Mouse (Mus musculus): ENCODE data around the gene Naga.

DNA sequence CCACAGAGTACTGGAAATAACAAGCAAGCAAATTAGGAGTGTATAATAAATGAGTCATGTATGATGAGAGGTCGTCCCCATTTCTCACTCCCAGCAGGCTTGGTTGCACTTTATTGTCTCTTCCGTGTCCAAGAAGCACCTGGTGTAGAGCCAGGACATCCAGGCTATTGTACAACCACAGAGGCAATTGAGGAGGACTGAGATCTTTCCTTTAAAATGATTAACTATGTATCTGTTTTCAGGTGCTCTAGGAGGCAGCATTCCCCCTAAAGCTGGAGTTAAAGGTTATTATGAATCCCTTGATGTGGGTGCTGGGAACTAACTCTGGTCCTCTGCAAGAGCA is 10.2 kb upstream of the Naga start:
- TF ChIP-seq CTCF (IDR thresholded peaks at IDR 0.05; ENCODE audit: borderline replicate concordance, control insufficient read depth, extremely low read depth, insufficient read depth, low read length, poor library complexity) (no peak), POLR2A (IDR thresholded peaks at IDR 0.05; ENCODE audit: control insufficient read depth, extremely low read depth, insufficient read depth, low read length, poor library complexity) (no peak)
